Mouse (Mus musculus) heart, embryonic 14.5 days (tissue): ENCODE measurements at regions not wholly inside any gene's neighbourhood (a gene's known extent, or its start where the extent isn't known, plus 50 kb on each side); places are given as distances from the start of the nearest gene placed in this dataset.

ENCODE experiments used
- ATAC-seq: fragments of 200-750 bp; cut with Nextera tagmentation; 2 replicates; pipeline ENCODE4 v1.8.0; 2017; ENCODE audit warnings: low read depth, moderate TSS enrichment; ENCODE audit not compliant: insufficient number of reproducible peaks, insufficient read depth, low FRiP score
- H3K27ac ChIP-seq, 2 experiments: fragments of 200-500 bp in 1 of 2; fragments of 300-500 bp in 1 of 2; sonication (generic) in 1 of 2; replicated peaks in 1 of 2; 2 replicates each; pipeline ENCODE4 v1.5.1; 2012 to 2014; ENCODE audit warnings: low read depth in 2 of 2, low read length in 2 of 2, control low read depth in 1 of 2, mild to moderate bottlenecking in 1 of 2, mixed read lengths in 1 of 2; ENCODE audit not compliant: control insufficient read depth in 1 of 2, insufficient read depth in 1 of 2
- H3K27me3 ChIP-seq: fragments of 300-500 bp; sonication (generic); 2 replicates; pipeline ENCODE4 v1.6.1; 2014; ENCODE audit warnings: mild to moderate bottlenecking, low read length, control low read depth; ENCODE audit not compliant: control insufficient read depth, insufficient read depth
- H3K36me3 ChIP-seq: fragments of 300-500 bp; sonication (generic); 2 replicates; pipeline ENCODE4 v1.6.1; 2014; ENCODE audit warnings: mild to moderate bottlenecking, control low read depth, low read length, mixed read lengths; ENCODE audit not compliant: control insufficient read depth, insufficient read depth
- H3K4me1 ChIP-seq, 2 experiments: fragments of 200-500 bp in 1 of 2; fragments of 300-500 bp in 1 of 2; sonication (generic) in 1 of 2; 2 replicates each; pipeline ENCODE4 v1.6.1; 2012 to 2014; ENCODE audit warnings: low read length in 2 of 2, control low read depth in 1 of 2, mixed read lengths in 1 of 2; ENCODE audit not compliant: control insufficient read depth in 2 of 2, insufficient read depth in 2 of 2
- H3K4me2 ChIP-seq: fragments of 300-500 bp; sonication (generic); 2 replicates; pipeline ENCODE4 v1.6.1; 2014; ENCODE audit warnings: mild to moderate bottlenecking, low read length
- H3K4me3 ChIP-seq, 2 experiments: fragments of 200-500 bp in 1 of 2; fragments of 300-500 bp in 1 of 2; sonication (generic) in 1 of 2; 2 replicates each; pipeline ENCODE4 v1.5.1; 2012 to 2014; ENCODE audit warnings: low read length in 2 of 2, mild to moderate bottlenecking in 2 of 2, control low read depth in 1 of 2, low read depth in 1 of 2, moderate library complexity in 1 of 2; ENCODE audit not compliant: control insufficient read depth in 1 of 2, insufficient read depth in 1 of 2
- H3K9ac ChIP-seq: fragments of 300-500 bp; sonication (generic); 2 replicates; pipeline ENCODE4 v1.6.1; 2014; ENCODE audit warnings: mild to moderate bottlenecking, low read length
- H3K9me3 ChIP-seq: fragments of 300-500 bp; sonication (generic); 2 replicates; pipeline ENCODE4 v1.6.1; 2016; ENCODE audit warnings: low read length, control low read depth; ENCODE audit not compliant: control insufficient read depth
- WGBS: fragments of 180-500 bp; shearing (Covaris S2); extraction: QIAGEN DNeasy Blood & Tissue Kit; methylation state at CpG from one replicate; pipeline ENCODE4 v1.1.7; 2014; 5-methylcytosine and 5-hydroxymethylcytosine counted together

DNA sequence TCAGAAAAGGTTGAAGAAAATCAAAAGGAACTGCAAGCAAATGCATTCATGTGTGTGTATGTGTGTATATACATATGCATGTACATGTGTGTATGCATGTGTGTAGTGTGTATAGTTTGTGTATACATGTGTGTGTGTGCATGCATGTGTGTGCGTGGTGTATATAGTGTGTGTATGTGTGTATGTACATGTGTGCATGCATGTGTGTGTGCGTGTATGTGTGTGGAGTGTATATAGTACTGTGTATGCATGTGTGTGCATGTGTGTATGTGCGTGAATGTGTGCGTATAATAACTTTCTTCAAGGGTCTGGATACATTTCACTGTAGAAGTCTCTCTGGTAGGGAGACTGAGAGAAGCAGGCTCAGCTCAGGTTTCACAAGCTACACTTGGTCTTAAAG, 191.1 kb upstream of the Nt5c1b start:
- Histone ChIP-seq H3K4me3 (no peak overlapping the region), H3K36me3 (no peaks in the 10 kb centered on the region), H3K27me3 (no peaks in the 10 kb centered on the region), H3K27ac (no peak overlapping the region), H3K9ac (no peak overlapping the region), H3K4me2 (no peak overlapping the region), H3K9me3 (no peaks in the 10 kb centered on the region), H3K4me1 (no peaks in the 10 kb centered on the region)
- WGBS, result 87% methylated on average over 4 of the region's 4 CpGs
- no peak for ATAC-seq

- Histone ChIP-seq H3K9ac (no peak overlapping the region), H3K27ac (no peak overlapping the region), H3K36me3 (no peaks in the 10 kb centered on the region), H3K4me3 (no peak overlapping the region), H3K4me2 (no peak overlapping the region), H3K9me3 (no peaks in the 10 kb centered on the region), H3K27me3 (no peaks in the 10 kb centered on the region), H3K4me1 (no peaks in the 10 kb centered on the region)
- 70% methylated on average over 1 of the region's 1 CpGs for WGBS
- no peak for ATAC-seq
Measured at GRCm38 (mm10) chr12:10179147-10179814, 190.5 kb upstream of the Nt5c1b start.

DNA sequence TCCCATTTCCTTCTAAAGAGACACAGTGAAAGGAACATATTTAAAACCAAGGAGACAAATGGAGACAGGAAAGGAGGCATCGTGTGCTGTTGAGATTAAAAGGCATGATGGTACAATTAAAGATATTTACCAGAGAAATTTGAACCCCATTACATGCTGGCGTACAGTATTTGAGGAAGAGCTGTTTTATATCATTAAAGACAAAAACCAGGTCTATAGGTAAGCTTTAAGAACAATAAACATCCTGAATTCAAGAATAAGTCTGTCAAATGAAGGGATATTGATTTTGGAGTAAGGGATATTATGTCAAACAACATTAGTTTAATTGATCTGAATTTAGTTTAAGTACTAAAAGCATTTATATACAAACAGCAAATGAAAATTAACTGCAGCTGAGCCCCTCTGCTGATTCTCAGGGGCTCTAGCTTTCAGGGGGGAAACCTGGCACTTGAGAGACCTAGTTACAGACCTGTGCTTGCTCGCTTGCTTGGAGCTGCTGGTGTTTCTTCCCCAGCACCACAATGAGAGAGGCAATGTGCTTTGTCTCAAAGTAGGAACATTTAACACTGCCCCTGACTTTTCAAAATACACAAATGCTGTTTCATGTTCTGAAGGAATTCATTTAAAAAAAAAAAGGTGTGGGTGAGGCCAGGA, 189.8 kb upstream of the Nt5c1b start:
- H3K4me1 ChIP-seq, result no peaks in the 10 kb centered on the region
- 71% methylated on average over 3 of the region's 3 CpGs for WGBS
- no peaks in the 10 kb centered on the region for H3K36me3 ChIP-seq
- no peak overlapping the region for H3K4me2 ChIP-seq
- H3K9ac ChIP-seq, result no peak overlapping the region
- no peak overlapping the region for H3K4me3 ChIP-seq
- H3K27ac ChIP-seq, result no peak overlapping the region
- H3K27me3 ChIP-seq, result no peaks in the 10 kb centered on the region
- ATAC-seq, result no peak
- no peaks in the 10 kb centered on the region for H3K9me3 ChIP-seq

- no peak for ATAC-seq
- H3K27me3 ChIP-seq, result no peaks in the 10 kb centered on the region
- H3K4me3 ChIP-seq, result no peak overlapping the region
- no peaks in the 10 kb centered on the region for H3K4me1 ChIP-seq
- no peak overlapping the region for H3K27ac ChIP-seq
- no peaks in the 10 kb centered on the region for H3K36me3 ChIP-seq
- no peak overlapping the region for H3K9ac ChIP-seq
- H3K9me3 ChIP-seq, result no peaks in the 10 kb centered on the region
- no peak overlapping the region for H3K4me2 ChIP-seq
Measured at GRCm38 (mm10) chr12:10182589-10182988, 187.2 kb upstream of the Nt5c1b start.

GRCm38 (mm10) chr12:10186576-10186975, 183.2 kb upstream of the Nt5c1b start:
- no peak overlapping the region for H3K4me3 ChIP-seq
- H3K27me3 ChIP-seq, result no peaks in the 10 kb centered on the region
- H3K9me3 ChIP-seq, result no peaks in the 10 kb centered on the region
- H3K4me1 ChIP-seq, result no peaks in the 10 kb centered on the region
- no peak overlapping the region for H3K9ac ChIP-seq
- H3K4me2 ChIP-seq, result no peak overlapping the region
- no peaks in the 10 kb centered on the region for H3K36me3 ChIP-seq
- H3K27ac ChIP-seq, result no peak overlapping the region
- no peak for ATAC-seq

- ATAC-seq, result no peak
- 81% methylated on average over 2 of the region's 2 CpGs for WGBS
Measured at GRCm38 (mm10) chr12:10189746-10190145, 180.0 kb upstream of the Nt5c1b start.

DNA sequence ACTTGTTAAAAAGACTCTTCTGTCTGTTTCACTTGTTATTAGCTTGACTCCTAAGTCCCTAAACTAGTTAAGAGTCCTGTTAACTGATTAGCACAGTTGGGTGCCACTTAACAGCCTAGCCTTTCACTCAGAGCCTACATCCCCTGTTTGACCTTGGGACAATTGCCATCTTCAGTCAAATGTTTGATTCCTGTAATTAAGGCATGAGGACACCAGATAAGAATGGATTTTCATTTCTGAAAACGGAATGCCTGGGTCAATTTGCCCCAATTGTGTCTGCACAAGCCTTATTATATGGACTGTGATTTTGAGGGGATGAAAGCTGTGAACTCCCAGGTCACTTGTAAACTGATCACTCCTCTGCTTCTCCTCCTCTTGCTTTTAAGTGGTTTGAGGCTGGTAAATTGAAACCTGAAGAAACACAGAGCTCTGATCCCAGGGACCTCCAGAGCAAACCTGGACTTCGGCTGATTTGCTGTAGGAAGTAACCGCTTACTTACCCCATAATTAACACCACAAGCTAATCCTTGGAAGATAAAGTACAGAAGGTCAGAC, 171.8 kb upstream of the Nt5c1b start:
- H3K4me2 ChIP-seq, result no peak overlapping the region
- H3K9ac ChIP-seq, result no peak overlapping the region
- H3K27ac ChIP-seq, result no peak overlapping the region
- no peaks in the 10 kb centered on the region for H3K9me3 ChIP-seq
- H3K4me1 ChIP-seq, result no peaks in the 10 kb centered on the region
- H3K27me3 ChIP-seq, result no peaks in the 10 kb centered on the region
- 20% methylated on average over 3 of the region's 3 CpGs for WGBS
- no peak overlapping the region for H3K4me3 ChIP-seq
- H3K36me3 ChIP-seq, result no peaks in the 10 kb centered on the region
- no peak for ATAC-seq

More at GRCm38 (mm10) chr12:10189746-10190145, 180.0 kb upstream of the Nt5c1b start:
- H3K27ac ChIP-seq, result no peak overlapping the region
- no peaks in the 10 kb centered on the region for H3K27me3 ChIP-seq
- H3K36me3 ChIP-seq, result no peaks in the 10 kb centered on the region
- H3K4me3 ChIP-seq, result no peak overlapping the region
- no peak overlapping the region for H3K4me2 ChIP-seq
- H3K9ac ChIP-seq, result no peak overlapping the region
- H3K9me3 ChIP-seq, result no peaks in the 10 kb centered on the region
- no peaks in the 10 kb centered on the region for H3K4me1 ChIP-seq
